Mouse (Mus musculus): ENCODE measurements around the gene Mon2. TPM values are rescaled to one million over a fixed set of nuclear protein-coding genes. Genes with fewer than 3 reads are reported as not detected.

Gene Mon2
- polyA plus RNA-seq, 1 experiment from 2014 or later: 25.6 TPM

GRCm38 (mm10) chr10:123005237-123006185, 70.8 kb downstream of the Mon2 start:
- H3K9me3 ChIP-seq (ENCODE audit: control insufficient read depth, low read length): no peaks in the 10 kb centered on the region
- no peak overlapping the region for H3K4me2 ChIP-seq (ENCODE audit: low read length)
- H3K4me1 ChIP-seq (replicated peaks; ENCODE audit: control insufficient read depth, insufficient read depth, low read length): 0 out of 2 replicates have a peak, but pooled peaks cover 2% of the 10 kb centered on the region
- no peak overlapping the region for H3K4me3 ChIP-seq (replicated peaks; ENCODE audit: low read length)
- H3K36me3 ChIP-seq (ENCODE audit: control insufficient read depth, insufficient read depth): peaks cover 21% of the 10 kb centered on the region
- peak; percentile 52; the same call in 1 of the 2 replicates for ATAC-seq
- H3K27ac ChIP-seq (ENCODE audit: low read length): no peak overlapping the region
- H3K9ac ChIP-seq (replicated peaks; ENCODE audit: low read depth, low read length): no peak overlapping the region
- H3K27me3 ChIP-seq (replicated peaks; ENCODE audit: control insufficient read depth, insufficient read depth, low read length): no peaks in the 10 kb centered on the region
- WGBS: 92% methylated on average over 20 of the region's 20 CpGs

GRCm38 (mm10) chr10:123004475-123005236, 71.6 kb downstream of the Mon2 start:
- Histone ChIP-seq H3K4me2 (ENCODE audit: low read length) (no peak overlapping the region), H3K27me3 (replicated peaks; ENCODE audit: control insufficient read depth, insufficient read depth, low read length) (no peaks in the 10 kb centered on the region), H3K4me3 (replicated peaks; ENCODE audit: low read length) (no peak overlapping the region), H3K9me3 (ENCODE audit: control insufficient read depth, low read length) (no peaks in the 10 kb centered on the region), H3K4me1 (replicated peaks; ENCODE audit: control insufficient read depth, insufficient read depth, low read length) (0 out of 2 replicates have a peak, but pooled peaks cover 2% of the 10 kb centered on the region), H3K27ac (ENCODE audit: low read length) (no peak overlapping the region), H3K9ac (replicated peaks; ENCODE audit: low read depth, low read length) (no peak overlapping the region), H3K36me3 (ENCODE audit: control insufficient read depth, insufficient read depth) (peaks cover 17% of the 10 kb centered on the region)
- peak; percentile 50; the same call in 1 of the 2 replicates for ATAC-seq
- 79% methylated on average over 15 of the region's 15 CpGs for WGBS

GRCm38 (mm10) chr10:123001985-123002384, 74.3 kb downstream of the Mon2 start:
- no peak for ATAC-seq
- Histone ChIP-seq H3K36me3 (ENCODE audit: control insufficient read depth, insufficient read depth) (peaks cover 18% of the 10 kb centered on the region), H3K9ac (replicated peaks; ENCODE audit: low read depth, low read length) (no peak overlapping the region), H3K27me3 (replicated peaks; ENCODE audit: control insufficient read depth, insufficient read depth, low read length) (no peaks in the 10 kb centered on the region), H3K4me1 (replicated peaks; ENCODE audit: control insufficient read depth, insufficient read depth, low read length) (0 out of 2 replicates have a peak, but pooled peaks cover 2% of the 10 kb centered on the region), H3K4me3 (replicated peaks; ENCODE audit: low read length) (no peak overlapping the region), H3K4me2 (ENCODE audit: low read length) (no peak overlapping the region), H3K9me3 (ENCODE audit: control insufficient read depth, low read length) (no peaks in the 10 kb centered on the region), H3K27ac (ENCODE audit: low read length) (no peak overlapping the region)
- 72% methylated on average over 1 of the region's 1 CpGs for WGBS

GRCm38 (mm10) chr10:123001363-123001762, 74.9 kb downstream of the Mon2 start:
- H3K27ac ChIP-seq (ENCODE audit: low read length): no peak overlapping the region
- no peaks in the 10 kb centered on the region for H3K27me3 ChIP-seq (replicated peaks; ENCODE audit: control insufficient read depth, insufficient read depth, low read length)
- peaks cover 18% of the 10 kb centered on the region for H3K36me3 ChIP-seq (ENCODE audit: control insufficient read depth, insufficient read depth)
- no peak overlapping the region for H3K4me2 ChIP-seq (ENCODE audit: low read length)
- no peak for ATAC-seq
- H3K9ac ChIP-seq (replicated peaks; ENCODE audit: low read depth, low read length): no peak overlapping the region
- H3K4me3 ChIP-seq (replicated peaks; ENCODE audit: low read length): no peak overlapping the region
- 0 out of 2 replicates have a peak, but pooled peaks cover 2% of the 10 kb centered on the region for H3K4me1 ChIP-seq (replicated peaks; ENCODE audit: control insufficient read depth, insufficient read depth, low read length)
- WGBS: 87% methylated on average over 3 of the region's 3 CpGs
- no peaks in the 10 kb centered on the region for H3K9me3 ChIP-seq (ENCODE audit: control insufficient read depth, low read length)

GRCm38 (mm10) chr10:122999356-122999755, 76.9 kb downstream of the Mon2 start:
- peaks cover 29% of the 10 kb centered on the region for H3K36me3 ChIP-seq (ENCODE audit: control insufficient read depth, insufficient read depth)

GRCm38 (mm10) chr10:122997852-122998251, 78.5 kb downstream of the Mon2 start:
- no peak overlapping the region for H3K27ac ChIP-seq (ENCODE audit: low read length)
- no peak overlapping the region for H3K4me3 ChIP-seq (replicated peaks; ENCODE audit: low read length)
- 92% methylated on average over 2 of the region's 2 CpGs for WGBS
- 0 out of 2 replicates have a peak, but pooled peaks cover 2% of the 10 kb centered on the region for H3K9me3 ChIP-seq (ENCODE audit: control insufficient read depth, low read length)
- no peaks in the 10 kb centered on the region for H3K27me3 ChIP-seq (replicated peaks; ENCODE audit: control insufficient read depth, insufficient read depth, low read length)
- no peak overlapping the region for H3K9ac ChIP-seq (replicated peaks; ENCODE audit: low read depth, low read length)
- no peak overlapping the region for H3K4me2 ChIP-seq (ENCODE audit: low read length)
- ATAC-seq: no peak
- peaks cover 25% of the 10 kb centered on the region for H3K36me3 ChIP-seq (ENCODE audit: control insufficient read depth, insufficient read depth)
- no peaks in the 10 kb centered on the region for H3K4me1 ChIP-seq (replicated peaks; ENCODE audit: control insufficient read depth, insufficient read depth, low read length)

More at GRCm38 (mm10) chr10:122999356-122999755, 76.9 kb downstream of the Mon2 start:
- Histone ChIP-seq H3K4me3 (replicated peaks; ENCODE audit: low read length) (no peak overlapping the region), H3K9ac (replicated peaks; ENCODE audit: low read depth, low read length) (no peak overlapping the region), H3K27ac (ENCODE audit: low read length) (no peak overlapping the region), H3K4me2 (ENCODE audit: low read length) (no peak overlapping the region), H3K4me1 (replicated peaks; ENCODE audit: control insufficient read depth, insufficient read depth, low read length) (no peaks in the 10 kb centered on the region), H3K9me3 (ENCODE audit: control insufficient read depth, low read length) (0 out of 2 replicates have a peak, but pooled peaks cover 2% of the 10 kb centered on the region), H3K27me3 (replicated peaks; ENCODE audit: control insufficient read depth, insufficient read depth, low read length) (no peaks in the 10 kb centered on the region)
- WGBS: 69% methylated on average over 6 of the region's 6 CpGs
- no peak for ATAC-seq

- Histone ChIP-seq H3K4me1 (replicated peaks; ENCODE audit: control insufficient read depth, insufficient read depth, low read length) (peaks cover 8% of the 10 kb centered on the region), H3K27me3 (replicated peaks; ENCODE audit: control insufficient read depth, insufficient read depth, low read length) (no peaks in the 10 kb centered on the region), H3K4me2 (ENCODE audit: low read length) (no peak overlapping the region), H3K9ac (replicated peaks; ENCODE audit: low read depth, low read length) (no peak overlapping the region), H3K27ac (ENCODE audit: low read length) (no peak overlapping the region), H3K36me3 (ENCODE audit: control insufficient read depth, insufficient read depth) (peaks cover 20% of the 10 kb centered on the region), H3K9me3 (ENCODE audit: control insufficient read depth, low read length) (0 out of 2 replicates have a peak, but pooled peaks cover 2% of the 10 kb centered on the region), H3K4me3 (replicated peaks; ENCODE audit: low read length) (no peak overlapping the region)
- WGBS: 66% methylated on average over 17 of the region's 17 CpGs
- ATAC-seq: no peak
These were observed 81.8 kb downstream of the Mon2 start for GRCm38 (mm10) chr10:122994402-122995107.

GRCm38 (mm10) chr10:122991648-122992047, 84.7 kb downstream of the Mon2 start:
- WGBS: 85% methylated on average over 9 of the region's 9 CpGs
- peaks cover 14% of the 10 kb centered on the region for H3K36me3 ChIP-seq (ENCODE audit: control insufficient read depth, insufficient read depth)
- H3K4me1 ChIP-seq (replicated peaks; ENCODE audit: control insufficient read depth, insufficient read depth, low read length): peaks cover 17% of the 10 kb centered on the region
- H3K27ac ChIP-seq (ENCODE audit: low read length): peak overlapping the region; percentile 72
- H3K9me3 ChIP-seq (ENCODE audit: control insufficient read depth, low read length): 0 out of 2 replicates have a peak, but pooled peaks cover 2% of the 10 kb centered on the region
- H3K27me3 ChIP-seq (replicated peaks; ENCODE audit: control insufficient read depth, insufficient read depth, low read length): no peaks in the 10 kb centered on the region
- H3K9ac ChIP-seq (replicated peaks; ENCODE audit: low read depth, low read length): peak overlapping the region; percentile 9; the same call in 1 of the 2 replicates
- H3K4me2 ChIP-seq (ENCODE audit: low read length): no peak overlapping the region
- H3K4me3 ChIP-seq (replicated peaks; ENCODE audit: low read length): no peak overlapping the region
- 0 out of 2 replicates have a peak, but pooled peaks have one; percentile 12 for ATAC-seq
